Mouse (Mus musculus) C2C12 (cell line): ENCODE measurements around the gene Fam47e.

Experiments used
- CEBPB ChIP-seq: IDR thresholded peaks from one replicate; pipeline ENCODE4 v1.6.1; 2011; ENCODE audit warnings: low read depth, mild to moderate bottlenecking, control low read depth, moderate library complexity
- CTCF ChIP-seq: IDR thresholded peaks from one replicate; pipeline ENCODE4 v1.5.1; 2011; ENCODE audit not compliant: control insufficient read depth, insufficient read depth, insufficient read length
- FOSL1 ChIP-seq: IDR thresholded peaks from one replicate; pipeline ENCODE4 v1.8.0; 2011; ENCODE audit warnings: mild to moderate bottlenecking, low read length; ENCODE audit not compliant: poor library complexity, insufficient read depth, severe bottlenecking
- MAX ChIP-seq: IDR thresholded peaks from one replicate; pipeline ENCODE4 v1.6.1; 2011; ENCODE audit warnings: mild to moderate bottlenecking, control low read depth
- MYOD1 ChIP-seq: IDR thresholded peaks from one replicate; pipeline ENCODE4 v1.6.1; 2011; ENCODE audit warnings: low read depth; ENCODE audit not compliant: control insufficient read depth, insufficient read length
- MYOG ChIP-seq: IDR thresholded peaks from one replicate; pipeline ENCODE4 v1.6.1; 2011; ENCODE audit not compliant: control insufficient read depth, insufficient read length; ENCODE audit errors: extremely low read depth
- USF1 ChIP-seq: IDR thresholded peaks from one replicate; pipeline ENCODE4 v1.6.1; 2011; ENCODE audit warnings: low read depth, mild to moderate bottlenecking, control low read depth, moderate library complexity

DNA sequence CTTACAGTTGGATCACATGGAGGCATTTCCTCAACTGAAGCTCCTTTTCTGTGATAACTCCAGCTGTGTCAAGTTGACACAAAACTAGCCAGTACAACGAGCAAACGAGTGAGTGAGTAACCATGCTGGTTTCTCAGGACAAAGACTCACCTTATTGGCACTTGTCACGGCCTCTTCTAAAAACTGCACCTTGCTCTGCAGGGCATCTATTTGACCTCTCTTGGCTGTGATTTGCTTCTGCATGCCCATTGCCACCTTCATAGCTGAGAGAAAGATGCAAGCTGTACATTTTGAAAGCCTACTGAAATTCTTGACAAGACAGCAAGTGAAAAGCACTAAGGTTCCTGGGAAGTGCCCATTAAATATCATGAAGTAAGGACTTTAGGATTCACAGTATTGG lies 86.0 kb downstream of the Fam47e start:
- no peak for TF ChIP-seq MAX
- no peak for TF ChIP-seq CTCF
- no peak for TF ChIP-seq MYOD1
- TF ChIP-seq MYOG, result no peak
- TF ChIP-seq USF1, result no peak
- no peak for TF ChIP-seq CEBPB
- TF ChIP-seq FOSL1, result no peak
